Mouse (Mus musculus): ENCODE data around the gene Zfp646. TPM values are rescaled to one million over a fixed set of nuclear protein-coding genes. Genes with fewer than 3 reads are reported as not detected.
"Not testable (repeated sequence)": the region's sequence is repeated elsewhere in the genome, so short reads cannot be mapped to it uniquely, and the experiment has no call there.

Zfp646 gene
- total and polyA plus RNA-seq, 3 experiments, result 10.6 to 25.3 (median 18.8) TPM

DNA sequence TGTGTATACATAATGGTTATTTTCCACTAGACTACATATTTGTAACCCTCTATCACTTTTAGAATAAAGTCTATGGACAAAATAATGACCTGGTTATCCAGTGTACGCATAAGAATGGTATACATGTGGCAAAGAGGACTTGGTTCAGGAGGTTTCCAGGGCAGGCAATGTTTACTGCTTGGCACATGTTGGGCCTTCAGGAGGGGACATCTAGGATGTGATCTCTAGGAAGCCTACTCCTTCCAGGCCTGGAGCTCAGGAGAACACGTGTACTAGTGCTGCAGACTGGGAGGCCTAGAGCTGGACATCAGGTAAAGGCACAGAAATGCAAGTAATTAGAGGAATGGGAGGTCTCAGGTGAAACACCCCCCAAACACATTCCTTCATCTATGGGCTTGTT lies 40.5 kb upstream of the Zfp646 start:
- Histone ChIP-seq H3K27ac (ENCODE audit: insufficient read depth, low read depth) (no peak overlapping the region), H3K27me3 (replicated peaks) (no peaks in the 10 kb centered on the region), H3K4me3 (replicated peaks in 1 of 3; ENCODE audit: low read depth in 2 of 3, low read length in 2 of 3, poor library complexity in 1 of 3) (no peak overlapping the region), H3K79me2 (replicated peaks; ENCODE audit: control insufficient read depth, extremely low read depth, insufficient read depth, poor library complexity, severe bottlenecking) (no peaks in the 10 kb centered on the region), H3K9me3 (replicated peaks; ENCODE audit: low read length) (no peaks in the 10 kb centered on the region), H3K4me2 (ENCODE audit: insufficient read depth, low read depth, poor library complexity, severe bottlenecking) (no peak overlapping the region), H3K9ac (ENCODE audit: insufficient read depth, low read depth) (no peak overlapping the region), H3K36me3 (replicated peaks in 1 of 2; ENCODE audit: control insufficient read depth in 1 of 2, insufficient read depth in 1 of 2, low read length in 1 of 2) (no peaks in the 10 kb centered on the region), H3K4me1 (ENCODE audit: control insufficient read depth in 1 of 2, insufficient read depth in 2 of 2) (no peaks in the 10 kb centered on the region; a peak in 1 of 4 replicates)
- no peak for DNase-seq (ENCODE audit: extremely low read depth)
- dilution Hi-C loops (cut with MboI; ENCODE audit: extremely low pct_ligation_motif_present, extremely low pct_unique_long_range_greater_than_20kb, low sequenced_read_pairs), result no loop called here
- TF ChIP-seq POLR2A (IDR thresholded peaks at IDR 0.05; ENCODE audit: low read depth, low read length) (no peak), SIN3A (IDR thresholded peaks at IDR 0.05; ENCODE audit: low read length) (no peak), MAX (IDR thresholded peaks at IDR 0.05; ENCODE audit: low read length) (no peak), ZKSCAN1 (IDR thresholded peaks at IDR 0.05; ENCODE audit: borderline replicate concordance, low read depth, low read length) (no peak), MEF2A (IDR thresholded peaks at IDR 0.05; ENCODE audit: borderline replicate concordance, low read depth, low read length) (no peak), NRF1 (IDR thresholded peaks at IDR 0.05; ENCODE audit: low read depth, low read length) (no peak), CHD1 (IDR thresholded peaks at IDR 0.05; ENCODE audit: low read depth, low read length) (no peak), TBP (conservative IDR thresholded peaks at IDR 0.05; ENCODE audit: low read depth, low read length) (no peak)
- in situ Hi-C loops (cut with MboI; ENCODE audit: low pct_ligation_motif_present, low pct_unique_long_range_greater_than_20kb, low sequenced_read_pairs), result no loop called here

DNA sequence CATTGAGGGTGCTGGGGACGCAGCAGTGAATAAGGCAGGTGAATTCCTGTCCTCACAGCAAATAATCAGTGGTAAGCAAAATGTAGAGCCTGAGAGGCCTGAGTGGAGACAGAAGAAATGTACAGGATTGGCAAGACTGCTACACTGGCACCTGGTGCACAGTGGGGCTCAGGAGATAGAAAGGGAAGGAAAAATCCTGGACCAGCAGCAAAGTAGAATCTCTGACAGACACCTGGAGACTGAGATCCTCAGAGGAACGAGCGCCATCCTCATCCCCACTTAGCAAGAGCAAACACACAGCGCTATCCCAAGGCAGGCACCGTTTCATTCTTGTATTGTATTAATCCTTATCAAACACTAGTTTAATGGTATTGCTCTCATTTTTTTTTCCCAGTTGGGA lies 38.5 kb upstream of the Zfp646 start:
- H3K27ac ChIP-seq (ENCODE audit: insufficient read depth, low read depth), result no peak overlapping the region
- no peaks in the 10 kb centered on the region for H3K36me3 ChIP-seq (replicated peaks in 1 of 2; ENCODE audit: control insufficient read depth in 1 of 2, insufficient read depth in 1 of 2, low read length in 1 of 2)
- H3K4me1 ChIP-seq (ENCODE audit: control insufficient read depth in 1 of 2, insufficient read depth in 2 of 2), result peaks cover 2 to 7% of the 10 kb centered on the region in 2 experiments; a peak in 3 of 4 replicates
- TF ChIP-seq MAX (IDR thresholded peaks at IDR 0.05; ENCODE audit: low read length) (no peak), HCFC1 (IDR thresholded peaks at IDR 0.05; ENCODE audit: low read depth, low read length) (no peak), TBP (conservative IDR thresholded peaks at IDR 0.05; ENCODE audit: low read depth, low read length) (no peak), SMC3 (IDR thresholded peaks at IDR 0.05; ENCODE audit: low read depth, low read length) (no peak), CTCF (conservative IDR thresholded peaks at IDR 0.05 in 1 of 2, IDR thresholded peaks at IDR 0.05 in 1 of 2; ENCODE audit: low read depth in 2 of 2, low read length in 2 of 2) (no peak), ZMIZ1 (IDR thresholded peaks at IDR 0.05; ENCODE audit: low read depth, low read length) (no peak), JUND (conservative IDR thresholded peaks at IDR 0.05; ENCODE audit: low read depth, low read length) (no peak), NRF1 (IDR thresholded peaks at IDR 0.05; ENCODE audit: low read depth, low read length) (no peak), ZNF384 (IDR thresholded peaks at IDR 0.05; ENCODE audit: low read depth, low read length) (no peak), MXI1 (IDR thresholded peaks at IDR 0.05; ENCODE audit: low read depth, low read length) (no peak)
- H3K4me2 ChIP-seq (ENCODE audit: insufficient read depth, low read depth, poor library complexity, severe bottlenecking), result no peak overlapping the region
- H3K27me3 ChIP-seq (replicated peaks), result no peaks in the 10 kb centered on the region
- dilution Hi-C loops (cut with MboI; ENCODE audit: extremely low pct_ligation_motif_present, extremely low pct_unique_long_range_greater_than_20kb, low sequenced_read_pairs) (no loop called here), in situ Hi-C loops (cut with MboI; ENCODE audit: low pct_ligation_motif_present, low pct_unique_long_range_greater_than_20kb, low sequenced_read_pairs) (no loop called here)
- no peak overlapping the region for H3K4me3 ChIP-seq (replicated peaks in 1 of 3; ENCODE audit: low read depth in 2 of 3, low read length in 2 of 3, poor library complexity in 1 of 3)
- DNase-seq (ENCODE audit: extremely low read depth), result no peak
- no peak overlapping the region for H3K9ac ChIP-seq (ENCODE audit: insufficient read depth, low read depth)
- H3K79me2 ChIP-seq (replicated peaks; ENCODE audit: control insufficient read depth, extremely low read depth, insufficient read depth, poor library complexity, severe bottlenecking), result no peaks in the 10 kb centered on the region
- no peaks in the 10 kb centered on the region for H3K9me3 ChIP-seq (replicated peaks; ENCODE audit: low read length)

- H3K9ac ChIP-seq (ENCODE audit: insufficient read depth, low read depth); in situ Hi-C loops (cut with MboI; ENCODE audit: low pct_ligation_motif_present, low pct_unique_long_range_greater_than_20kb, low sequenced_read_pairs); dilution Hi-C loops (cut with MboI; ENCODE audit: extremely low pct_ligation_motif_present, extremely low pct_unique_long_range_greater_than_20kb, low sequenced_read_pairs); H3K27me3 ChIP-seq (replicated peaks); H3K4me2 ChIP-seq (ENCODE audit: insufficient read depth, low read depth, poor library complexity, severe bottlenecking); H3K9me3 ChIP-seq (replicated peaks; ENCODE audit: low read length); H3K4me3 ChIP-seq (replicated peaks in 1 of 3; ENCODE audit: low read depth in 2 of 3, low read length in 2 of 3, poor library complexity in 1 of 3); DNase-seq (ENCODE audit: extremely low read depth); H3K36me3 ChIP-seq (replicated peaks in 1 of 2; ENCODE audit: control insufficient read depth in 1 of 2, insufficient read depth in 1 of 2, low read length in 1 of 2); H3K27ac ChIP-seq (ENCODE audit: insufficient read depth, low read depth); H3K79me2 ChIP-seq (replicated peaks; ENCODE audit: control insufficient read depth, extremely low read depth, insufficient read depth, poor library complexity, severe bottlenecking): not testable (repeated sequence)
- H3K4me1 ChIP-seq (ENCODE audit: control insufficient read depth in 1 of 2, insufficient read depth in 2 of 2), result peaks cover 2 to 11% of the 10 kb centered on the region in 2 experiments; a peak in 3 of 4 replicates
Measured at GRCm38 (mm10) chr7:127837878-127838277, 38.1 kb upstream of the Zfp646 start.

DNA sequence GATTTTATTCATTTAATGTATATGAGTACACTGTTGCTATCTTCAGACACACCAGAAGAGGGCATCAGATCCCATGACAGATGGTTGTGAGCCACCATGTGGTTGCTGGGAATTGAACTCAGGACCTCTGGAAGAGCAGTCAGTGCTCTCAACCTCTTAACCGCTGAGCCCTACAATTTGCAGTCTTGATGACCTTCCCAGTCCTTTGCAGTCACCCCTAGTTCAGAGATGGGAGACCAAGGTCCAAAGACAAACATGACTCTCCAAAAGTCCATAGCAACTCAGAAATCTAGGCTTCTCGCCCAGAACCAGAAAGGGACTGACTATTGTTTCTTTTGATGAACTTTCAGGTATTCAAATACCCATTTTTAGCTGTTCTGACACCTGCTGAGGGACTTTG lies 36.0 kb upstream of the Zfp646 start:
- H3K9ac ChIP-seq (ENCODE audit: insufficient read depth, low read depth); H3K9me3 ChIP-seq (replicated peaks; ENCODE audit: low read length); H3K27me3 ChIP-seq (replicated peaks); H3K79me2 ChIP-seq (replicated peaks; ENCODE audit: control insufficient read depth, extremely low read depth, insufficient read depth, poor library complexity, severe bottlenecking); H3K27ac ChIP-seq (ENCODE audit: insufficient read depth, low read depth); dilution Hi-C loops (cut with MboI; ENCODE audit: extremely low pct_ligation_motif_present, extremely low pct_unique_long_range_greater_than_20kb, low sequenced_read_pairs); H3K4me3 ChIP-seq (replicated peaks in 1 of 3; ENCODE audit: low read depth in 2 of 3, low read length in 2 of 3, poor library complexity in 1 of 3); in situ Hi-C loops (cut with MboI; ENCODE audit: low pct_ligation_motif_present, low pct_unique_long_range_greater_than_20kb, low sequenced_read_pairs); DNase-seq (ENCODE audit: extremely low read depth); H3K4me2 ChIP-seq (ENCODE audit: insufficient read depth, low read depth, poor library complexity, severe bottlenecking): not testable (repeated sequence)
- H3K36me3 ChIP-seq (replicated peaks in 1 of 2; ENCODE audit: control insufficient read depth in 1 of 2, insufficient read depth in 1 of 2, low read length in 1 of 2), result peaks cover 12 to 17% of the 10 kb centered on the region in 2 experiments
- H3K4me1 ChIP-seq (ENCODE audit: control insufficient read depth in 1 of 2, insufficient read depth in 2 of 2), result peaks cover 2 to 13% of the 10 kb centered on the region in 2 experiments; a peak in 3 of 4 replicates

Measured in CH12.LX (cell line).